Mouse (Mus musculus) frontal cortex, adult (tissue): ENCODE data around the gene Gm39653.
"Not testable (repeated sequence)": the region's sequence is repeated elsewhere in the genome, so short reads cannot be mapped to it uniquely, and the experiment has no call there.

Source experiments
- ATAC-seq: cut with Nextera tagmentation; 2 replicates; pipeline ENCODE4 v1.9.2; 2017; ENCODE audit warnings: mild to moderate bottlenecking, moderate library complexity, mixed read lengths; ENCODE audit not compliant: low TSS enrichment

Gene Gm39653

DNA sequence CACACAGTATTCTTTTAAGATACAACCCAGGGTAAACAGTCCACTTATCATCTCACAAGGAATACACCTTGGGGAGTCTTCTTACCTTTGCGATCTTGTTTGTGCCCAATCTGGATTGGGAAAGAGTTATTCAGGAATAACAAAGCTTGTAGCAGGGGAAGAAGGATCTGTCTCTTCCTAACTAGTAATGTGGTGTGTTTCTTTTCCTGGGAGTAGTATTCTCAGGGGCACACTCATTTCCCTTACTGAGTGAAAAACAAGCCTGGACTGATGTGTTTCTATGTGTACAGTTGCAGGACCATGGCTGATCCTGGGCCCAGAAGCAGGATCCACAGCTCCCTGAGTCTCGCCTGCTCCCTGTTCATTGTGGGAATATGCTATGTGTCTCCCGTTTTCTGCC lies at the start of gene Gm39653:
Gene Gm39653, plus strand, starts transcription at position 301 of the 400 bp plus-strand sequence.
- no peak for ATAC-seq

GRCm38 (mm10) chr1:63566501-63566900 lies 49.3 kb upstream of the Gm39653 start:
- peak; percentile 39; the same call in 1 of the 2 replicates for ATAC-seq

- peak; percentile 18; the same call in 1 of the 2 replicates for ATAC-seq
Measured at GRCm38 (mm10) chr1:63567031-63567430, 48.7 kb upstream of the Gm39653 start.

GRCm38 (mm10) chr1:63572229-63572628 lies 43.5 kb upstream of the Gm39653 start:
- no peak for ATAC-seq

DNA sequence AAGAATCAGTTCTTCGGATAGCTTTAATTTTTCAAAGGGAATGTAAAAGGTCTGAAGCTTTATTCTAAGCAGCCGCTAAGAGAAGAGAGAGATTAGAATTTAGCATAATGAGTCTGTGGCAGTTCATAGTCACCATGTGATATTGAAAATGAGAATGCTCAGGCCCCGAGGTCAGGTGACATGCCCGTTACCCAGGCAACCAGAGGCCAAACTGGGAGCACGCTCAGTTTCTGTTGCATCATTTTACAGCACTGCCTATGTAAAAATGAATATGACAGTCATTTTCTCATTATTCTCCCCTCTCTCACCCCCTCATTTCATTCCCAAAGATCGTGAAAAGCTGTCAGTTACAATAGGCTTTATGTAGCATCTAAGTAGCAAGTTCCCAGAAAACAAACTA lies 42.3 kb upstream of the Gm39653 start:
- no peak for ATAC-seq

- ATAC-seq = peak; percentile 88
Measured at GRCm38 (mm10) chr1:63573864-63574611, 41.7 kb upstream of the Gm39653 start.

- no peak for ATAC-seq
Measured at GRCm38 (mm10) chr1:63576803-63577202, 39.0 kb upstream of the Gm39653 start.

DNA sequence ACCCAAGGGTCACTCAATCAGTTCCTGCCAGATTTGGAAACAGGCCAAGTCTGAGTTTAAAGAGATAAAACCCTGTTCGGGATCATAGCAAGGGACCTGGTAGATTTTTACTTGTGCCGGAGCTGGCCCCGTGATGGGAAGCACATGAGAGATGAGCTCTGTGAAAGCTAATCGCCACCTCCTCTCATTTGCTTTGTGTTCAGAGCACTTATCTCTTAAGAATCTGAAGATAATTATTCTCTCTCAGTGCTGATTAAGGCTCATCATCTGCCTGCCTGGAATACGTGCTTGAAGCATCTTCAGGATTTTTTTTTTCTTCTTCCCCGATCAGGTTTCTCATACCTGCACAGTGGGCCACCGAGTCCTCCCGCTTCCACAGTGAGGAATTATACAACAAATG lies 36.6 kb upstream of the Gm39653 start:
- no peak for ATAC-seq

DNA sequence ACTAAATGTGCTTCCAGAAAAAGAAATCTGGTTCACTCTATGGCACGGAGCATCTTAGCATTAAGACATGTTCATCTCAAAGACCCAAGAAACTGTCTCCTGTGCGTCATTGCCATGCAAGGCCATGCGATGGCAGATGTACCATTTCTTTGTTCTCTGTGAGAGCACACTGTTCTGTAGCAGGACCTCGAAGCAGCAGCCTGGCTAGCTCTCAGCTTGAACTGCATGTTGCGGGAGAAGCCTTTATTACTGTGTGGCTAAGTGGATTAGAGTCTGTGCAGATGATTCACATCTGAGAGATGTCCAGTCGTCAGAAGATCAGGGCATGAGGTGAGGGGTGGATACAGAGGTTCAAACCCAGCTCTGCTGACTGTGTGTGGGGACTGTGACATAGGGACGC lies 28.9 kb upstream of the Gm39653 start:
- no peak for ATAC-seq

DNA sequence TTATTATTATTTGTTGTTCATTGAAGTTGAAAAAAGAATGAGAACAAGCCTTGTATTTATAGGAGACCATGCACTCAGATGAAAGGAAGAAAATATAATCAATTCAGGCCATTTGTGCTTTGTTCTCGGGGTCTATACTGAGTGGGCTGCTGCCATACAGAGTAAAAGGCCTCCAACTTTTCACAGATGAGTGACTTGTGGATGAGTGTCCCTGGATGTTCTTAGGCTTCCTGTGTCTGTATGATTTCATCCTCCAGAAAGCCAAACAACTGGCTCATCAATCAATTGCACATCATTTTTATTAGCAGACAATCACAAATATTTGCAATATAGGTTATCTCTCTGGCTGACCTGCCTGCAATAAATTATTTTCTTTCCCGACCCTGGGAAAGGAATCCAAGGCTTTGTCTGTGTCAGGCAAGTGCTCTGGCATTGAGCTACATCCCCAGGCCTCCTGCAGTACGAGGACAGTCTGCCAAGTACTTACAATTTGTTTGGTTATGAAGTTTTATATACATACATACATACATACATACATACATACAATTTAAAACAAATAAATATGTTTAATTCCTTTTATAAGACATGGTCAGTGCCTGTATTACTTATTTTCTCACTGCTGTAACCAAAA lies 11.8 kb upstream of the Gm39653 start:
- no peak for ATAC-seq

- no peak for ATAC-seq
Measured at GRCm38 (mm10) chr1:63609613-63610012, 6.2 kb upstream of the Gm39653 start.

- no peak for ATAC-seq
Measured at GRCm38 (mm10) chr1:63614594-63614993, 1.2 kb upstream of the Gm39653 start.

DNA sequence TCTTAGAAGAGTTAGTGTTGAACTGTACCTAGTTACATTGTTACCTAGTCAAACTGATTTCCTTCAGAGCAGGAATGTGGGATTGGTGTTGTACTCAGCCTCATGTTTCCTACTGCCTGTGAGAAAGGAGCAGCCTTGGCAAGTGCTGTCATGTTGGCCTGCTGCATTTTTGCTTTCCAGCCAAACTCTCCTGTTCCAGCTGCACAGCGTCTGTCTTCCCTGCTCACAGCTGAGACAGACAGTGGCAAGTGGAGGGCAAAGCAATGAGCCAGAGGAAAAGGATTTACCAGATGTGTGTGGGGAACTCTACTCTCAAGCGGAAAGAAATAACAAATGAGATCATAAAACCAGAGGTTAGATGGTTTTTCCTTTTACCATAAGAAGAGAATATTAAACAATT lies 12.4 kb downstream of the Gm39653 start:
- peak; percentile 64; the same call in 1 of the 2 replicates for ATAC-seq

GRCm38 (mm10) chr1:63630390-63630789 lies 14.6 kb downstream of the Gm39653 start:
- not testable (repeated sequence) for ATAC-seq

DNA sequence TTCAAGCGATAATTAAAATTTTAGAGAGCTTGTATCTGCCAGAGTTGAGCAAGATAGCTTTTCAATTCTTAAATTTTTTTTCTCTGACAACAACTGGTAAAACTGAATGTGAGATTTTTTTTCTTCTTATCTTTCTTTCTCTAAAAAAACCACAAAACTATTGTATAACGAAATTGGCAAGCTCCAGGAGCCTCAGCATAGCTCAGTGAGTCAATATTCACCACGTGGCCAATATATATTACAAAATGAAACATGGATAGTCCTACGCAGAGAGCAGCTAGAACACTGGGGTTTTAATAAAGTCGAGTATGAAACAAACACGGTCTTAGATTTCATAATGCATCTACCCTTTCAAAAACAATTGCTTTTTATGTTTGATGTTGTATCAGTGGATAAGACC lies 24.2 kb downstream of the Gm39653 start:
- no peak for ATAC-seq

GRCm38 (mm10) chr1:63658016-63658415 lies 42.2 kb downstream of the Gm39653 start:
- peak; percentile 90 for ATAC-seq

DNA sequence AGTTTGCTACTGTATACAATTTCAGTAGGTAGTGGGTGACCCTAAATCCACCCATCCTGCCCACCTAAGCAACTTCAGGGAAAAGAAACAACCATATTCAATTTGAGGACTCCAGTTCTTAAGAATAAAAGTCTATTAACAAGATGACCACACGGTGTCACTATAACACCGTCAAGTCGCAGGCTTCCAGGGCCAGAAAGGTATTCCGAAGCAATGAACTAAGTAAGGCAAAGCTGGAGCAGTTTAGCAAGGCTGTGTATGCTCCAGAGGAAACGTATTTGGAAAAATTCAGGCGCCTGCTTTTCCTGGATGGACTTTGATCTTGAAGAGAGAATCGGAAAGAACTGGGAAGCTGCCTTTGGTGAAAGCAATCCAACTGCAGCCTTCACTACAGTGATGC lies 43.8 kb downstream of the Gm39653 start:
- ATAC-seq = peak; percentile 90

- ATAC-seq = no peak
Measured at GRCm38 (mm10) chr1:63666089-63666488, 50.3 kb downstream of the Gm39653 start.

- peak; percentile 10; the same call in 1 of the 2 replicates for ATAC-seq
Measured at GRCm38 (mm10) chr1:63667201-63667948, 51.6 kb downstream of the Gm39653 start.

DNA sequence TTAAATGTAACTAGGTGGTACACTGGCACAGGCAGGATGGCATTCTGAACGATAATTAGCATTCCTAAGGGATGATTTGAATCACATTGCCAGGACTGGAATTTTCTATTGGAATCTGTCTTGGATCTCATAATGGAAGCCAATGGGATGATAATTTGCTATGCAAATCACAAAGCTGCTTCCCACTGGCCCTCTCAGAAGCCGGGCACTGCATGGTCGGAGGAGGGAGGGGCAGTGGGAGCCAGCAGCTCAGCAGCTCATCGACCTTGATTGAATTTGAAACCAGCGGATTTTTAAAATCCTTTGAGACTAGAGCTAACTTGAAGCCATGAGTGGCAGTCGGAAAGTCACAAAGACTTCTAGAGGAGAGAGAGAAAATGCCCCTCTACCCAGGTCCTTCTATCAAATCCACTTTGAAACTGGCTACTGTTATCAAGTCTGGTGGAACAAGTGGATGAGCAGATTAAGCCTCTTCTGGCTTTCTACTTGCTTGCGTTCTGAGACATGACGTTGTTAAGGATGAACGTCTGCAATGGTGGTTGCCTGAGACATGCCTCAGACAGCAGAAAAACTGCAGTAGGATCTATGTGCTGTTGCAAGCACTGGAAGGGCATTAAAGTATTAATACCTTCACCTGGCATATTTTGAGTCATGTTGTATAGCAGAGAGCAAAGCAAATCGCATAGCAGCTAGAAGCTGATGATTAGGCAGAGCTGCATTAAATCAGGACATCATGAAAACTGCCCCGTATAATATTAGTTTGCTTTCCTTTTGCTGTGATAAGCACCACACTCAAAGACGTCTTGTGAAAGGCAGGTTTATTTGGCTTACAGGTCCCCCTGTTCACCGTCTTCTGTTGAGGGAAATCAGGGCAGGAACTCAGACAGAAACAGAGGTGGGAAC lies 52.4 kb downstream of the Gm39653 start:
- ATAC-seq = peak; percentile 85

- peak; percentile 82 for ATAC-seq
Measured at GRCm38 (mm10) chr1:63668852-63669160, 53.0 kb downstream of the Gm39653 start.
